Mouse (Mus musculus): ENCODE measurements around the gene Usp17lc.
"Not testable (repeated sequence)": the region's sequence is repeated elsewhere in the genome, so short reads cannot be mapped to it uniquely, and the experiment has no call there.

Usp17lc gene

DNA sequence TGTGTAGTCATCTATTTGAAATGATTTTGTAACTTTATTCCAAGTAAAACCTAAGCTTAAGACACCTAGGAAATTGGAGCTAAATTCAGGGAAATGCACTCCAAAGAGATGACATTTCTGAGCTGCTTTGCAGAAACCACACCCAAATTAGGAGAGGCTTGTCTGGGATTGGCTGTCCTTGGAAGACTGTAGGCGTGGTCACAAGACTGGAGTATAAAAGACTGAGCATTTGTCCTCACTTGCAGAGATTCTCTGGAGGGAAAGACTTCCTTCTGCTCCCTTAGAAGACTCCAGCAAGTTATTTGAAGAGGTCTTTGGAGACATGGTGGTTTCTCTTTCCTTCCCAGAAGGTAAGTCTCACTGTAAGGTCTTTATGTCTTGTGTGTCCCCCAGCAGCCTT, at the start of gene Usp17lc:
TSS of gene Usp17lc (plus strand) at position 301 of the 400 bp plus-strand sequence.
- DNase-seq (ENCODE audit: low spot score in 2 of 2) = not testable (repeated sequence)

GRCm38 (mm10) chr7:103386077-103386476, 28.8 kb upstream of the Usp17lc start, which contains the start of gene Olfr603:
Gene Olfr603 (minus strand): TSS chr7:103386177.
- no peak for DNase-seq (ENCODE audit: low spot score in 2 of 2)

- DNase-seq (ENCODE audit: low spot score in 2 of 2) = no peak
Measured at GRCm38 (mm10) chr7:103397758-103398157, 17.1 kb upstream of the Usp17lc start.

DNA sequence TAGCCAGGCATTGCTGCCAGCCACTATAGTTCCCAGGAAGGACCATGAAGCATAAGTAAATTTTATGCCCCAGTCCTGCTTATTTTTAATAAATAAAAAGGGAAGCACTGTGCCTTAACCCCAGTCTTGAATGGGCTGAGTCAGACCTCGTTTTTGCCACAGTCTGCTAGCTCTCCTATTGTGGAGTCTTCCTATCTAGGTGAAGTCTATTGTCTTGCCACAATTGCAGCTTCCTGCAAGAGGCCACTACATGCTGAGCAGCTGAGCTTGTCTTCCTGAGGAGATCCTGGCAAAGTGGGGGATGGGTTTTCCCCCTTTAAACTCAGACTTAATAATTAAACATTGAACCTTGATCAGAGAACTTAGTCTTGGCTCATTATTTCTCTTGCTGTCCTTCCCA, 15.9 kb upstream of the Usp17lc start:
- DNase-seq (ENCODE audit: low spot score in 2 of 2) = no peak

- not testable (repeated sequence) for DNase-seq (ENCODE audit: low spot score in 2 of 2)
Measured at GRCm38 (mm10) chr7:103406521-103407055, 8.3 kb upstream of the Usp17lc start.

- DNase-seq (ENCODE audit: low spot score in 2 of 2) = no peak
Measured at GRCm38 (mm10) chr7:103445339-103445738, 30.5 kb downstream of the Usp17lc start, which contains the start of gene Olfr605. Gene Olfr605 (minus strand): TSS chr7:103445439.

DNA sequence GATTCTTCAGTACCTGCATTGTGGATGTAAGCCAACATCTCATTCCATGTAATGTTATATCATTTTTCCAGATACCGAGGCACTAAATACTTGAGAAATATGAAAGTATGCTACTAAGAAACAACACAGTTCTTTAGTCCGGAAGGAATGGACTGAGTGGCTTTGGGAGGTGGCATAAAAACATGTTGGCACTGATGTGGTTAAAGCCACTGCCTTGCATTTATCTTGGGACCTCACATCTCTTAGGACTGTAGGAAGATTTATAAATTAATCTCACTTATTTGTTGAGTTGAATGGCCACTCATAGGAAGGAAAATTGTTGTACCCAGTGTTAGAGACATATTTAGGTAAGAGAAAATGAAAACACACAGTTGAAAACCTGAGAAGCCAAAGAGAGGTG, 33.9 kb downstream of the Usp17lc start, which contains the start of gene Olfr606:
TSS of gene Olfr606 (plus strand) at position 301 of the 400 bp plus-strand sequence.
- no peak for DNase-seq (ENCODE audit: low spot score in 2 of 2)

DNA sequence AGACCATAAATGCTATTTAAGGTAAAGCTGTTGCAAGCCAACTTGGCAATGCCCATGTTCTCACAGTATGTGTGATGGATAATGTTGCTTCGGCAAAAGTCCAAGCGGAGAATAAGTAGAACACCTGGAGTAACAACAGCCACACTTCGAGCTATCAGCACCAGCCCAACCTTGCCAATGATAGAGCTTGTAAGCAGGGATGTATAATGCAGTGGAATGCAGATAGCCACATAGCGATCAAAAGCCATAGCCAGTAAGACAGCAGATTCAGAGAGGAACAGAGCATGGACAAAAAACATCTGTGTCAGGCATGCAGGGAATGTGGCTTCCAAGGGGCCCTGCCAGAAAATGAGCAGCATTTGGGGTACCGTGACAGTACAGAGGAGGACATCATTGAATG, 45.7 kb downstream of the Usp17lc start:
- no peak for DNase-seq (ENCODE audit: low spot score in 2 of 2)

Data from urinary bladder, postnatal 36 days (tissue).